Mouse (Mus musculus) neural tube, embryonic 10.5 days (tissue): ENCODE measurements around the gene Nlrp5.
"Not testable (repeated sequence)": the region's sequence is repeated elsewhere in the genome, so short reads cannot be mapped to it uniquely, and the experiment has no call there.

Source experiments
- DNase-seq: peaks from one replicate; pipeline ENCODE4 v3.0.0-alpha.2; 2017; ENCODE audit warnings: low spot score; ENCODE audit errors: extremely low spot score

Gene Nlrp5

DNA sequence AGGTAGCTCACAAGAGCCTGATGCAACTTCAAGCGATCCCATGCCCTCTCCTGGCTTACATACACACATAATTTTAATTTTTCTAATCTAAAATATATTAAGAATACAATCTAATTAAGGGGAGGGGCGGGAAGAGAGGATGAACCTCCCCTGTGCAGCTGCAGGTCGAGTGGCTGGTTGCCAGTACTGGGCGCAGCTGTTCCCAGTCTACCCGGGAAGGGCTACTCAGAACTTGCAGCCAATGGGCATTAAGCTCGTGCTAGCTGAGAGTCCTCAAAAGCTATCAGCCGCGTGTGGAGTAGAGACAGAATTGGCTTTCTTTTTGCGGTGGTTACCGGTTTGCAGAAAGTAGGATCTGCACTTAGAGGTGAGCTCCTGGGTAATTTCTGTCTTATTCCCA lies at the start of gene Nlrp5:
Gene Nlrp5 (plus strand): TSS at position 301 of the 400 bp plus-strand sequence.
- no peak for DNase-seq

DNA sequence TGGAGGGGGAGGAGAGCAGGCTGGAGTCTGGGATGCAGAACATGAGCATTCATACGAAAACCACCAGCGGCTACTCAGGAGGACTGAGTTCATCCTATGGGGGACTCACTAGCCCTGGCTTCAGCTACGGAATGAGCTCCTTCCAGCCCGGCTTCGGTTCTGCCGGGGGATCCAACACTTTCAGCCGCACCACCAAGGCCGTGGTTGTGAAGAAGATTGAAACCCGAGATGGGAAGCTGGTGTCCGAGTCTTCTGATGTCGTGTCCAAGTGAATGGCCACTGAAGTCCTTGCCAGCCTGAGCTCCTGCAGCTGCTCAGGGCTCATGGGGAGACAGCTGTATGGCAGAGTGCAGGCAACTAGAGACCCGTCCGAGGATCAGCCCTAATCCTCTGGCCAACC lies 27.4 kb upstream of the Nlrp5 start:
- not testable (repeated sequence) for DNase-seq

DNA sequence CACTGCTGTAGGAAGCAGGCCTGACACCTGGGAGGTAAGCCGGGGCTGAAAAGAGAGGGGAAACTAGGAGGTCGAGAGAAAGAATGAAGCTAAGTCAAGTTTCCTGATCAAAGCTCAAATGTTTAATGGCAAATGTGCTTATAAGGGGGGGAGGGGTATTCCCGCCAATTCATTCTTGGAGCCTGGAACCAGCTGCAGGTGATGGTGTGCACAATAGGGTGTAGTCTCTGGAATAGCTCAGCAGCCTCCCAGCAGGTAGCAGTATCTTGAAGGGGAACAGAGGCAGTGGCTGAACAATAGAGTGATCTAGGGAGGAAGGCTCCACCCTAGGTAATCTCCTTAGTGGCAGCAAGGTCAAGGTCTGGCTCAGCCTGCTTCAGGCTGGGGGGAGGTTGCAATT lies 84.5 kb downstream of the Nlrp5 start:
- not testable (repeated sequence) for DNase-seq

DNA sequence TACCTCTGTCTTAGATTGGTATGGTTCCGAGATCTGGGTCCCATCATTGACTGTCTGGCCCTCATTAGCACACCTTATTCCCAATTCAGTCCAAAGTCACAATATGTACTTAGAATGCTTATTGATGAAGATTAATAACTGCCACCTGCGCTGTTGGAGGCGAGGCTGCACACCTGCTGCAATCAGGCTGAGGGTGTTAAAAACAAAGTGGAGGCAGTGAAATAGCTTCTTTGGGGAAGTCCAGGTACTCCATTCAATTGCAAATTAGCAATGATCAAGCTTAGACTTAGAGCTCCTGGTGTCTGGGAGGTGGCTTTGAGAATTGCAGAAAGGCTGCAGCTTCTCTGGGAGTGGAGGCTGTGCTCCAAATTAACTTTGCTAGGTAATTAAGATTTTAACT lies 85.1 kb downstream of the Nlrp5 start:
- DNase-seq = not testable (repeated sequence)

DNA sequence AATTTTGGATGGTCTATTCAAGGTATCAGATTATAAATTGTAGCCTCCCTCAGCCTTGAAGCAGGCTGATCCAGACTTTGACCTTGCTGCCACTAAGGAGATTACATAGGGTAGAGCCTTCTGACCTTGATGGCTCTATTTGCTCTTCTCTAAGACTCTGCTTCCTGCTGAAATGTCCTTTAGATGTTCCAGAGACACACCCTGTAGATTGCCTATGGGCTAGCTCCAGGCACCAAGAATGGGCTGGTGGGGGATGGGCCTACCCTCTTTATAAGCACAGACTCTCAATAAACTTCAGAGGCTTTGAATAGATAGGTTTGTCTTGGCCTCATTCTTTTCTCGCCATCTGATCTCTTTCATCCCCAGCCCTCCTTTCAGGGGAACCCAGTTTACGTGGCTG lies 87.2 kb downstream of the Nlrp5 start:
- not testable (repeated sequence) for DNase-seq
